Mouse (Mus musculus): ENCODE measurements at regions not wholly inside any gene's neighbourhood (a gene's known extent, or its start where the extent isn't known, plus 50 kb on each side); places are given as distances from the start of the nearest gene placed in this dataset.

GRCm38 (mm10) chr3:148362453-148362864 lies 627.9 kb downstream of the Adgrl2 start:
- TF ChIP-seq GATA1 (IDR thresholded peaks at IDR 0.05; ENCODE audit: borderline replicate concordance, low read length) (no peak), FLI1 (IDR thresholded peaks at IDR 0.05; ENCODE audit: low read length) (no peak)

Data from megakaryocyte, embryonic 14.5 days (primary cell).